Mouse (Mus musculus): ENCODE data around the gene Rps25. TPM values are rescaled to one million over a fixed set of nuclear protein-coding genes. Genes with fewer than 3 reads are reported as not detected.
A peak's percentile ranks its signal among the peaks of the same experiment; 100 is the strongest.
"Not testable (repeated sequence)": the region's sequence is repeated elsewhere in the genome, so short reads cannot be mapped to it uniquely, and the experiment has no call there.

Rps25 gene
- total RNA-seq, 2 experiments from 2014 or later, result 572 to 612 TPM

DNA sequence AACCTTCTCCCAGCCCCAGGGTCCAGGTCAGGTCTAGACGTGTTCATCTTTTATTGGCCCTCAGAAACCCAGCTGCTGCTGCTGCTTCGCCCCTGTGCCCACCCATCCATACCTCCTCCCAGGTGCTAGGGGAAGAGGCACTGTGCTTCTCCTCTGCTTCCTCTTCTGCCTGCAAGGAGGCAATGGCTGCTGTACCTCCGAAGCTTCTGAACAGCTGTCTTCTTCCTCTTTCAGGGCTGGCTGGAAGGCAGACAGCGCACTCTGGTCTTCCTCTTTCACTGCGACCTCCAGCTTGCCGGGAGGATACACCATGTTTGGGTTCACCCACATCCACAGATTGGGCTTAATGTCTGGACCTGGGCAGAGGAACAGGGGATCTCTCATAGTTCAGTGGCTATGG, 28.8 kb downstream of the Rps25 start:
- intact Hi-C loops (cut with DNase I), result no loop called here

GRCm38 (mm10) chr9:44440961-44441360, 34.0 kb downstream of the Rps25 start, which contains the start of gene Foxr1:
Gene Foxr1, minus strand, starts transcription at chr9:44441136.
- intact Hi-C loops (cut with DNase I), result no loop called here
- no peak for DNase-seq (ENCODE audit: low spot score in 2 of 2)

More for the DNA sequence above, 28.8 kb downstream of the Rps25 start:
- DNase-seq (ENCODE audit: low spot score in 2 of 2), result no peak

- intact Hi-C loops (cut with DNase I); DNase-seq (ENCODE audit: low spot score in 2 of 2): not testable (repeated sequence)
Measured at GRCm38 (mm10) chr9:44444402-44445025, 37.6 kb downstream of the Rps25 start.

- intact Hi-C loops (cut with DNase I), result no loop called here
- no peak for DNase-seq (ENCODE audit: low spot score in 2 of 2)
Measured at GRCm38 (mm10) chr9:44450387-44450786, 43.4 kb downstream of the Rps25 start.

GRCm38 (mm10) chr9:44454132-44454890, 47.4 kb downstream of the Rps25 start:
- DNase-seq (ENCODE audit: low spot score in 2 of 2), result peak; percentile 85 to 91

DNA sequence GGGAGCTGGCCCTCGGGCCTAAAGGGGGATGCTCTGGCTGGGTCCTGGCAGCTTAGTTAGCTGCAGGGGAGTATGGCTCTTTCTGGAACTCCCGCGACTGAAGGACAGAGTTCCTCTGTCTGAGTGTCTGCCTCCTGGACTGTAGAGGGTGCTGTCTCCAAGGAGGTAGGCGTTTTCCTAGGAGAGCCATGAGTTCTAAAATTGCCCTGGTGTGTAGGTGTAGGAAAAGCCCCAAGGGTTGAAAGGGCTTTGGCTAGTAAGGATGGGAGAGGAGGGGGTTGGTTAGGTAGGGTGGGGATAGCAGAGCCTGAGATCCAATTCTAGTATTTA, 47.9 kb downstream of the Rps25 start, which contains the start of gene Upk2:
Upk2 (minus strand) TSS at position 86 of the 330 bp plus-strand sequence.
- intact Hi-C loops (cut with DNase I), result loop anchor here (2.0 kb wide), 1 partner anchor 48 kb away; no protein-coding TSS in a partner anchor
- no peak for DNase-seq (ENCODE audit: low spot score in 2 of 2)

More at GRCm38 (mm10) chr9:44454132-44454890, 47.4 kb downstream of the Rps25 start:
- intact Hi-C loops (cut with DNase I), result loop anchor here (2.0 kb wide), 1 partner anchor 48 kb away; no protein-coding TSS in a partner anchor

DNA sequence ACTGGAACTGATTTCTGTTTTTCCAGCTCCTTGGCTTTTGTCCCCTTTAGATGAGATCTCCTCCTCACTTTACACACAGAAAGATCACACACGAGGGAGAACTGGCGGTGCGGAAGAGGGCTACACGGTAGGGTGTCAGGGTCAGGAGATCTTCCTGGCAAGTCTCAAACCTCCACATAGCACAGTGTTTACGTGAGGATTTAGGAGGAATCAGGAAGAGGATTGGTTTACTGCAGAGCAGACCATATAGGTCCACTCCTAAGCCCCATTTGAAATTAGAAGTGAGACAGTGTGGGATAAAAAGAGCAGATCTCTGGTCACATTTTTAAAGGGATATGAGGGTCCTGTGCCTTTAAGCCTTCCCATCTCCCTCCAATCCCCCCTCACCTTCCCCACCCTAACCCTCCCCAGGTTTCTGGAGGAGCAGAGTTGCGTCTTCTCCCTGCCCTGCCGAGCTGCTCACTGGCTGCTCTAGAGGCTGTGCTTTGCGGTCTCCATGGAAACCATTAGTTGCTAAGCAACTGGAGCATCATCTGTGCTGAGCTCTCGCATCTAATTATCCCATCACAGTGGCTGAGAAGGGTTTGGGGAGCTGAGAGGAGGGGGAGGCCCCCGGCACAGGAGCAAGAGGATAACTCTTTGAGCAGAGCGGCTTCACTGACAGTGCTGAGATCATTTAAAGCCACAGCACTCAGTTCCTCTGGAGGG, 50.2 kb downstream of the Rps25 start:
- intact Hi-C loops (cut with DNase I), result loop anchor here (2.0 kb wide), 1 partner anchor 22 kb away; no protein-coding TSS in a partner anchor
- DNase-seq (ENCODE audit: low spot score in 2 of 2), result peak; percentile 94 to 99

Small RNA genes within 50 kb of the gene (microRNA-seq; reads per million reads assigned to microRNA genes)
- gene Mir7085, result 1.6 to 1.7 reads per million in 2 experiments

Other genes with a start within 250 kb of the Rps25 start
- gene Cbl, start 173.1 kb upstream of the Rps25 start, total RNA-seq (2021), result 10 to 100 TPM; 44.9 to 48.9 TPM
- 1 to 10 TPM; 1.2 to 1.4 TPM for gene Ccdc153, start 166.5 kb upstream of the Rps25 start, total RNA-seq (2021)
- gene Pdzd3, start 155.7 kb upstream of the Rps25 start, total RNA-seq (2021), result under 1 TPM; 0.53 to 0.82 TPM
- gene Nlrx1, start 138.5 kb upstream of the Rps25 start, total RNA-seq (2021), result 10 to 100 TPM; 11.4 to 11.6 TPM
- gene Abcg4, start 118.5 kb upstream of the Rps25 start, total RNA-seq (2021), result 10 to 100 TPM; 62.2 to 67.9 TPM
- 10 to 100 TPM; 22.6 to 27.7 TPM for gene Hinfp, start 101.5 kb upstream of the Rps25 start, total RNA-seq (2021)
- 100 to 1,000 TPM; 177 to 213 TPM for gene C2cd2l, start 86.9 kb upstream of the Rps25 start, total RNA-seq (2021)
- gene Dpagt1, start 81.1 kb upstream of the Rps25 start, total RNA-seq (2021), result 10 to 100 TPM; 14.8 to 14.9 TPM
- gene H2afx, start 72.4 kb upstream of the Rps25 start, total RNA-seq (2021), result 10 to 100 TPM; 59.8 to 66.2 TPM
- 10 to 100 TPM; 18.3 to 20.2 TPM for gene Hmbs, start 62.9 kb upstream of the Rps25 start, total RNA-seq (2021)
- 10 to 100 TPM; 44.2 to 44.6 TPM for gene Vps11, start 45.5 kb upstream of the Rps25 start, total RNA-seq (2021)
- gene Hyou1, start 27.6 kb upstream of the Rps25 start, total RNA-seq (2021), result 100 to 1,000 TPM; 100 to 101 TPM
- gene Slc37a4, start 10.3 kb upstream of the Rps25 start, total RNA-seq (2021), result 10 to 100 TPM; 35.8 to 45.1 TPM
- gene Trappc4, start 461 bp downstream of the Rps25 start, total RNA-seq (2021), result 10 to 100 TPM; 68.5 to 74.8 TPM
- 10 to 100 TPM; 16.2 to 21.2 TPM for gene Ccdc84, start 11.4 kb downstream of the Rps25 start, total RNA-seq (2021)
- gene Foxr1, start 34.0 kb downstream of the Rps25 start, total RNA-seq (2021), result not detected
- not detected for gene Upk2, start 47.8 kb downstream of the Rps25 start, total RNA-seq (2021)
- 10 to 100 TPM; 76.2 to 84.8 TPM for gene Bcl9l, start 75.7 kb downstream of the Rps25 start, total RNA-seq (2021)
- gene Cxcr5, start 154.7 kb downstream of the Rps25 start, total RNA-seq (2021), result not detected
- 100 to 1,000 TPM; 110 to 112 TPM for gene Ddx6, start 197.8 kb downstream of the Rps25 start, total RNA-seq (2021)

All from left cerebral cortex, postnatal 14 days (tissue).